Mouse (Mus musculus): ENCODE data around the gene Prtg. TPM values are rescaled to one million over a fixed set of nuclear protein-coding genes. Genes with fewer than 3 reads are reported as not detected.
A peak's percentile ranks its signal among the peaks of the same experiment; 100 is the strongest.

The Prtg gene
- polyA plus RNA-seq, 1 experiment from 2014 or later: 0.06 TPM

GRCm38 (mm10) chr9:72806146-72806545 is 528 bp upstream of the Prtg start:
- Histone ChIP-seq H3K4me2 (replicated peaks; ENCODE audit: low read depth) (no peak overlapping the region), H3K27me3 (ENCODE audit: control insufficient read depth, insufficient read depth, low read length) (no peaks in the 10 kb centered on the region), H3K4me1 (replicated peaks; ENCODE audit: control insufficient read depth, insufficient read depth) (no peaks in the 10 kb centered on the region), H3K36me3 (ENCODE audit: control insufficient read depth, insufficient read depth, low read length) (no peaks in the 10 kb centered on the region), H3K4me3 (ENCODE audit: low read depth, low read length) (no peak overlapping the region), H3K27ac (replicated peaks) (no peak overlapping the region), H3K9ac (ENCODE audit: low read length) (no peak overlapping the region), H3K9me3 (ENCODE audit: control insufficient read depth, low read length) (no peaks in the 10 kb centered on the region)
- DNase-seq (ENCODE audit: low spot score): no peak
- no peak for ATAC-seq (ENCODE audit: low FRiP score, low TSS enrichment)
- no peak for TF ChIP-seq EP300 (optimal IDR thresholded peaks at IDR 0.05)
- TF ChIP-seq CTCF (IDR thresholded peaks at IDR 0.05; ENCODE audit: low read depth): no peak
- WGBS: 24% methylated on average over 14 of the region's 14 CpGs

GRCm38 (mm10) chr9:72807420-72808005 is 839 bp downstream of the Prtg start:
- H3K27me3 ChIP-seq (ENCODE audit: control insufficient read depth, insufficient read depth, low read length): no peaks in the 10 kb centered on the region
- peak; percentile 43 for DNase-seq (ENCODE audit: low spot score)
- peak overlapping the region; percentile 59 for H3K9ac ChIP-seq (ENCODE audit: low read length)
- under 1% methylated on average over 52 of the region's 52 CpGs for WGBS
- H3K27ac ChIP-seq (replicated peaks): no peak overlapping the region
- ATAC-seq (ENCODE audit: low FRiP score, low TSS enrichment): peak; percentile 54; the same call in 1 of the 2 replicates
- H3K4me3 ChIP-seq (ENCODE audit: low read depth, low read length): peak overlapping the region; percentile 62
- TF ChIP-seq EP300 (optimal IDR thresholded peaks at IDR 0.05) (no peak), CTCF (IDR thresholded peaks at IDR 0.05; ENCODE audit: low read depth) (peak; percentile 21; the same call in 1 of the 2 replicates)
- H3K9me3 ChIP-seq (ENCODE audit: control insufficient read depth, low read length): no peaks in the 10 kb centered on the region
- H3K36me3 ChIP-seq (ENCODE audit: control insufficient read depth, insufficient read depth, low read length): no peaks in the 10 kb centered on the region
- H3K4me1 ChIP-seq (replicated peaks; ENCODE audit: control insufficient read depth, insufficient read depth): no peaks in the 10 kb centered on the region
- peak overlapping the region; percentile 98 for H3K4me2 ChIP-seq (replicated peaks; ENCODE audit: low read depth)

GRCm38 (mm10) chr9:72808176-72808575 is 1.5 kb downstream of the Prtg start:
- no peak for ATAC-seq (ENCODE audit: low FRiP score, low TSS enrichment)
- TF ChIP-seq EP300 (optimal IDR thresholded peaks at IDR 0.05): no peak
- TF ChIP-seq CTCF (IDR thresholded peaks at IDR 0.05; ENCODE audit: low read depth): no peak
- no peak for DNase-seq (ENCODE audit: low spot score)
- Histone ChIP-seq H3K27ac (replicated peaks) (no peak overlapping the region), H3K4me2 (replicated peaks; ENCODE audit: low read depth) (peak overlapping the region; percentile 98), H3K4me3 (ENCODE audit: low read depth, low read length) (peak overlapping the region; percentile 62), H3K27me3 (ENCODE audit: control insufficient read depth, insufficient read depth, low read length) (no peaks in the 10 kb centered on the region), H3K9me3 (ENCODE audit: control insufficient read depth, low read length) (no peaks in the 10 kb centered on the region), H3K9ac (ENCODE audit: low read length) (no peak overlapping the region), H3K36me3 (ENCODE audit: control insufficient read depth, insufficient read depth, low read length) (no peaks in the 10 kb centered on the region), H3K4me1 (replicated peaks; ENCODE audit: control insufficient read depth, insufficient read depth) (no peaks in the 10 kb centered on the region)
- 14% methylated on average over 6 of the region's 6 CpGs for WGBS

GRCm38 (mm10) chr9:72808586-72808985 is 1.9 kb downstream of the Prtg start:
- TF ChIP-seq CTCF (IDR thresholded peaks at IDR 0.05; ENCODE audit: low read depth) (no peak), EP300 (optimal IDR thresholded peaks at IDR 0.05) (no peak)
- H3K4me3 ChIP-seq (ENCODE audit: low read depth, low read length): no peak overlapping the region
- no peaks in the 10 kb centered on the region for H3K27me3 ChIP-seq (ENCODE audit: control insufficient read depth, insufficient read depth, low read length)
- WGBS: 61% methylated on average over 3 of the region's 3 CpGs
- no peaks in the 10 kb centered on the region for H3K9me3 ChIP-seq (ENCODE audit: control insufficient read depth, low read length)
- no peak overlapping the region for H3K9ac ChIP-seq (ENCODE audit: low read length)
- no peaks in the 10 kb centered on the region for H3K36me3 ChIP-seq (ENCODE audit: control insufficient read depth, insufficient read depth, low read length)
- H3K4me1 ChIP-seq (replicated peaks; ENCODE audit: control insufficient read depth, insufficient read depth): no peaks in the 10 kb centered on the region
- no peak overlapping the region for H3K4me2 ChIP-seq (replicated peaks; ENCODE audit: low read depth)
- H3K27ac ChIP-seq (replicated peaks): no peak overlapping the region
- DNase-seq (ENCODE audit: low spot score) (no peak), ATAC-seq (ENCODE audit: low FRiP score, low TSS enrichment) (no peak)

- Histone ChIP-seq H3K36me3 (ENCODE audit: control insufficient read depth, insufficient read depth, low read length) (no peaks in the 10 kb centered on the region), H3K27ac (replicated peaks) (no peak overlapping the region), H3K4me2 (replicated peaks; ENCODE audit: low read depth) (no peak overlapping the region), H3K9ac (ENCODE audit: low read length) (no peak overlapping the region), H3K9me3 (ENCODE audit: control insufficient read depth, low read length) (no peaks in the 10 kb centered on the region), H3K4me1 (replicated peaks; ENCODE audit: control insufficient read depth, insufficient read depth) (no peaks in the 10 kb centered on the region), H3K27me3 (ENCODE audit: control insufficient read depth, insufficient read depth, low read length) (no peaks in the 10 kb centered on the region), H3K4me3 (ENCODE audit: low read depth, low read length) (no peak overlapping the region)
- TF ChIP-seq EP300 (optimal IDR thresholded peaks at IDR 0.05): no peak
- no peak for TF ChIP-seq CTCF (IDR thresholded peaks at IDR 0.05; ENCODE audit: low read depth)
- DNase-seq (ENCODE audit: low spot score) (no peak), ATAC-seq (ENCODE audit: low FRiP score, low TSS enrichment) (no peak)
- WGBS: 92% methylated on average over 2 of the region's 2 CpGs
Measured at GRCm38 (mm10) chr9:72809077-72809476, 2.4 kb downstream of the Prtg start.

- no peak overlapping the region for H3K4me2 ChIP-seq (replicated peaks; ENCODE audit: low read depth)
- H3K36me3 ChIP-seq (ENCODE audit: control insufficient read depth, insufficient read depth, low read length): no peaks in the 10 kb centered on the region
- TF ChIP-seq CTCF (IDR thresholded peaks at IDR 0.05; ENCODE audit: low read depth) (no peak), EP300 (optimal IDR thresholded peaks at IDR 0.05) (no peak)
- 58% methylated on average over 5 of the region's 5 CpGs for WGBS
- no peaks in the 10 kb centered on the region for H3K4me1 ChIP-seq (replicated peaks; ENCODE audit: control insufficient read depth, insufficient read depth)
- H3K27ac ChIP-seq (replicated peaks): no peak overlapping the region
- ATAC-seq (ENCODE audit: low FRiP score, low TSS enrichment) (peak; percentile 88), DNase-seq (ENCODE audit: low spot score) (no peak)
- no peaks in the 10 kb centered on the region for H3K27me3 ChIP-seq (ENCODE audit: control insufficient read depth, insufficient read depth, low read length)
- H3K9me3 ChIP-seq (ENCODE audit: control insufficient read depth, low read length): no peaks in the 10 kb centered on the region
- H3K4me3 ChIP-seq (ENCODE audit: low read depth, low read length): no peak overlapping the region
- no peak overlapping the region for H3K9ac ChIP-seq (ENCODE audit: low read length)
Measured at GRCm38 (mm10) chr9:72810607-72811006, 3.9 kb downstream of the Prtg start.

Measured in stomach, postnatal 0 days (tissue).